ENCODE assay signal across 19 mouse cellular contexts in the genomic region with DNA sequence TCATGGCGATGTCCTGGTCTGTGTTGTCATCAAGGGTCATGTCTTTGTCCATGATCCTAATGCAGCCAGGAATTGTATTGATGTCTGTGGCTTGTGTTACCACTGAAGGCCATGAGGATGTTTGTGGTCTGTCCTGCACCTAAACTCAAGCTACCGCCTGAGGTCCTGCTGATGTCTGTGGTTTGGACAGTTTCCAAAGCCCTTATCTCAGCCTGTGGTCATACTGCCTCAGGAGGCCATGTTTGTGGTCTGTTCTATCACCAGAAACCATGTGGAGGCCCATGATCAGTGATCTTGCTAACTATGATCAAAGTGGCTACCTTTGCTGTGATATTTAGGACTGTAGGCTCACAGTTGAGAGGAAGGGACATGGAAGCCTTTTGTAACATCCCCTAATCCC.
DNase-seq lines count a peak whose midpoint lies in the region; ATAC-seq lines count a peak whose summit lies in the region.
"Had no signal": no experiment of that assay in that cellular context is flagged by ENCODE, and none has a peak within 500 bp of the region (broad histone marks: within the 10 kb centered on the region; RNA-seq: fewer than 3 reads in every experiment).

No protein-coding gene starts in this region.

- H3K9me3 ChIP-seq in liver, embryonic 11.5 days (ENCODE audit: control insufficient read depth, low read length), result no peaks in the 10 kb centered on the region
- H3K9me3 ChIP-seq in megakaryocyte, embryonic 14.5 days, result no peaks in the 10 kb centered on the region
- H3K9me3 ChIP-seq: heart, embryonic 15.5 days; hindbrain, embryonic 13.5 days; intestine, embryonic 15.5 days; midbrain, embryonic 12.5 days had no signal

- no peak overlapping the region for H3K4me3 ChIP-seq in liver, embryonic 11.5 days (ENCODE audit: low read depth, low read length)
- peak overlapping the region; percentile 54 for H3K4me3 ChIP-seq in megakaryocyte, embryonic 14.5 days (replicated peaks)
- H3K4me3 ChIP-seq: gastrocnemius, adult 2 months; heart, embryonic 15.5 days; hindbrain, embryonic 13.5 days; intestine, embryonic 15.5 days; midbrain, embryonic 12.5 days had no signal

- no peak overlapping the region for H3K27ac ChIP-seq in liver, embryonic 11.5 days (ENCODE audit: low read depth, low read length)
- H3K27ac ChIP-seq: gastrocnemius, adult 2 months; heart, embryonic 15.5 days; hindbrain, embryonic 13.5 days; intestine, embryonic 15.5 days; midbrain, embryonic 12.5 days had no signal

- 57% methylated on average over 2 of the region's 2 CpGs for WGBS in liver, embryonic 11.5 days

- H3K36me3 ChIP-seq in liver, embryonic 11.5 days (ENCODE audit: control insufficient read depth, insufficient read depth, low read length), result no peaks in the 10 kb centered on the region
- H3K36me3 ChIP-seq in megakaryocyte, embryonic 14.5 days (replicated peaks; ENCODE audit: low read length), result no peaks in the 10 kb centered on the region
- H3K36me3 ChIP-seq: heart, embryonic 15.5 days; hindbrain, embryonic 13.5 days; intestine, embryonic 15.5 days; midbrain, embryonic 12.5 days had no signal

- no peak overlapping the region for H3K4me2 ChIP-seq in liver, embryonic 11.5 days
- H3K4me2 ChIP-seq: heart, embryonic 15.5 days; hindbrain, embryonic 13.5 days; intestine, embryonic 15.5 days; midbrain, embryonic 12.5 days had no signal

- peak; percentile 68 for ATAC-seq in liver, embryonic 11.5 days (replicated peaks; ENCODE audit: low FRiP score)
- ATAC-seq: forebrain, postnatal 0 days; intestine, embryonic 15.5 days had no signal

- DNase-seq in 416B (ENCODE audit: low read depth) (peak; percentile 95), adipocyte (ENCODE audit: low spot score) (no peak)
- DNase-seq in c-Kit-positive CD71-positive TER-119-negative erythroid progenitor cells, embryonic 14.5 days (ENCODE audit: low read depth), result peak; percentile 28
- DNase-seq in liver, embryonic 11.5 days (ENCODE audit: low spot score), result no peak
- DNase-seq in left cerebral cortex, adult 8-10 months (ENCODE audit: low spot score in 2 of 2), result no peak
- DNase-seq in gastrocnemius, adult 18-20 months (ENCODE audit: low spot score), result no peak
- no peak for DNase-seq in right cerebral cortex, adult 18-20 months
- DNase-seq: cerebellum, adult 11-12 months; cerebellum, postnatal 25 days; forebrain, postnatal 0 days; gastrocnemius, adult 2 months; heart, adult 18-20 months; retina, postnatal 1 day; thymus, adult 18-20 months had no signal

- H3K9ac ChIP-seq in liver, embryonic 11.5 days (ENCODE audit: low read depth, low read length), result no peak overlapping the region
- H3K9ac ChIP-seq: forebrain, postnatal 0 days; heart, embryonic 15.5 days; hindbrain, embryonic 13.5 days; intestine, embryonic 15.5 days; midbrain, embryonic 12.5 days had no signal

- no peaks in the 10 kb centered on the region for H3K27me3 ChIP-seq in liver, embryonic 11.5 days (replicated peaks; ENCODE audit: control insufficient read depth, insufficient read depth, low read length)
- H3K27me3 ChIP-seq in megakaryocyte, embryonic 14.5 days (replicated peaks), result no peaks in the 10 kb centered on the region
- H3K27me3 ChIP-seq: heart, embryonic 15.5 days; hindbrain, embryonic 13.5 days; intestine, embryonic 15.5 days; midbrain, embryonic 12.5 days had no signal

- no peaks in the 10 kb centered on the region for H3K4me1 ChIP-seq in liver, embryonic 11.5 days (replicated peaks; ENCODE audit: control insufficient read depth, insufficient read depth, low read length)
- peaks cover 15% of the 10 kb centered on the region for H3K4me1 ChIP-seq in megakaryocyte, embryonic 14.5 days
- H3K4me1 ChIP-seq: heart, embryonic 15.5 days; hindbrain, embryonic 13.5 days; intestine, embryonic 15.5 days; midbrain, embryonic 12.5 days had no signal

Comparison
In these comparisons a context has a peak if more than half of its experiments do, and no peak if none do; other contexts are left out.
1. DNase-seq: peak in 416B (single experiment) and c-Kit-positive CD71-positive TER-119-negative erythroid progenitor cells, embryonic 14.5 days (single experiment); none in liver, embryonic 11.5 days (single experiment), left cerebral cortex, adult 8-10 months (0 of 2), gastrocnemius, adult 18-20 months (single experiment), adipocyte (single experiment) and right cerebral cortex, adult 18-20 months (single experiment).